Mouse (Mus musculus) erythroblast, embryonic 14.5 days (primary cell): Measurements from ENCODE around the gene Dnmt1.

ENCODE experiments used
- GATA1 ChIP-seq: IDR thresholded peaks from 2 replicates; pipeline ENCODE4 v1.6.1; 2012; ENCODE audit warnings: low read length, inconsistent platforms, mixed read lengths
- TAL1 ChIP-seq: IDR thresholded peaks from 3 replicates; pipeline ENCODE4 v1.6.1; 2012; ENCODE audit warnings: low read length, inconsistent platforms, mixed read lengths

- TF ChIP-seq GATA1: no peak
- no peak for TF ChIP-seq TAL1
Observed at GRCm38 (mm10) chr9:20973001-20973681, 13.5 kb upstream of the Dnmt1 start.
